Mouse (Mus musculus) skeletal muscle tissue, adult 2 months (tissue): ENCODE measurements around the gene Dach1.

Experiments used
- DNase-seq: peaks from one replicate; pipeline ENCODE4 v3.0.0-alpha.2; 2012; ENCODE audit warnings: low read depth, low spot score

The Dach1 gene

GRCm38 (mm10) chr14:98037175-98037574 lies 132.4 kb downstream of the Dach1 start:
- DNase-seq: no peak

GRCm38 (mm10) chr14:98035261-98035660 lies 134.3 kb downstream of the Dach1 start:
- peak; percentile 3 for DNase-seq

GRCm38 (mm10) chr14:98023540-98023939 lies 146.0 kb downstream of the Dach1 start:
- DNase-seq: no peak

GRCm38 (mm10) chr14:98014053-98014452 lies 155.5 kb downstream of the Dach1 start:
- no peak for DNase-seq

GRCm38 (mm10) chr14:98008501-98008900 lies 161.1 kb downstream of the Dach1 start:
- DNase-seq: no peak

GRCm38 (mm10) chr14:98002021-98002680 lies 167.4 kb downstream of the Dach1 start:
- DNase-seq: peak; percentile 18

GRCm38 (mm10) chr14:97998584-97998983 lies 171.0 kb downstream of the Dach1 start:
- DNase-seq: no peak

GRCm38 (mm10) chr14:97983251-97983650 lies 186.3 kb downstream of the Dach1 start:
- DNase-seq: no peak

GRCm38 (mm10) chr14:97982676-97983075 lies 186.9 kb downstream of the Dach1 start:
- no peak for DNase-seq

GRCm38 (mm10) chr14:97980879-97981278 lies 188.7 kb downstream of the Dach1 start:
- no peak for DNase-seq

- no peak for DNase-seq
Observed at GRCm38 (mm10) chr14:97976091-97976490, 193.5 kb downstream of the Dach1 start.

- DNase-seq: no peak
Observed at GRCm38 (mm10) chr14:97975447-97975846, 194.1 kb downstream of the Dach1 start.

GRCm38 (mm10) chr14:97964543-97965069 lies 205.0 kb downstream of the Dach1 start:
- DNase-seq: no peak

GRCm38 (mm10) chr14:97963624-97964023 lies 205.9 kb downstream of the Dach1 start:
- no peak for DNase-seq

- no peak for DNase-seq
Observed at GRCm38 (mm10) chr14:97956356-97956755, 213.2 kb downstream of the Dach1 start.

GRCm38 (mm10) chr14:97945471-97945870 lies 224.1 kb downstream of the Dach1 start:
- DNase-seq: no peak

GRCm38 (mm10) chr14:97944643-97945268 lies 224.8 kb downstream of the Dach1 start:
- DNase-seq: no peak

- no peak for DNase-seq
Observed at GRCm38 (mm10) chr14:97942361-97942760, 227.2 kb downstream of the Dach1 start.

- no peak for DNase-seq
Observed at GRCm38 (mm10) chr14:97896622-97897021, 272.9 kb downstream of the Dach1 start.

GRCm38 (mm10) chr14:97881976-97882375 lies 287.6 kb downstream of the Dach1 start:
- no peak for DNase-seq

- no peak for DNase-seq
Observed at GRCm38 (mm10) chr14:97871001-97871400, 298.6 kb downstream of the Dach1 start.

- DNase-seq: no peak
Observed at GRCm38 (mm10) chr14:97858384-97858783, 311.2 kb downstream of the Dach1 start.

- no peak for DNase-seq
Observed at GRCm38 (mm10) chr14:97857276-97857675, 312.3 kb downstream of the Dach1 start.
